Comparison of ENCODE assay signal across 16 mouse cellular contexts in the genomic region with DNA sequence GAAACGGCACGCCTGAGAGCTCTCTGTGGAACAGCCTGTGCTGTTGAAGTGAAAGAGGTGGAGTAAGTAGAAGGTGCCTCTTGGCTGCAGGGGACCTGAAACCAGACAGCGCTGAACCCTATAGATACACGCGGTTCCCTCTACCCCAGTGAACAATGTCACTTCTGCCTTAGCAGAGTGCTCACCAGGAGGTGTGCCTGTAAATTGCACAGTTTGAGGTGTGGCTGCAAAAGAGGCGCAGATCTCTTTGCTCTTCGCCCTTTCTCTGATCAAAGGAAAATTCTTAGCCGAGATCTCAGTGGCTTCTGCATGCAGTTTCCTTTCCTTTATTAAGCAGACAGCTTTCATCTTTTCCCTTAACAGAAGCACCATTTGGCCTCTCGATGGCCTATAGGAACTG. TPM values are rescaled to one million over a fixed set of nuclear protein-coding genes. Genes with fewer than 3 reads are reported as not detected.
DNase-seq lines count a peak whose midpoint lies in the region; ATAC-seq and TF ChIP-seq lines count a peak whose summit lies in the region.
"Had no signal": no experiment of that assay in that cellular context is flagged by ENCODE, and none has a peak within 500 bp of the region (broad histone marks: within the 10 kb centered on the region; RNA-seq: fewer than 3 reads in every experiment).

No protein-coding gene starts in this region.

- WGBS in intestine, embryonic 14.5 days, result 46% methylated on average over 9 of the region's 9 CpGs
- 55% methylated on average over 9 of the region's 9 CpGs for WGBS in stomach, embryonic 15.5 days

- H3K36me3 ChIP-seq in intestine, embryonic 14.5 days (ENCODE audit: control insufficient read depth, insufficient read depth, low read length), result no peaks in the 10 kb centered on the region
- H3K36me3 ChIP-seq in stomach, embryonic 15.5 days, result no peaks in the 10 kb centered on the region
- H3K36me3 ChIP-seq: heart, embryonic 12.5 days; neural tube, embryonic 12.5 days had no signal

- TF ChIP-seq CTCF in brain, embryonic 14.5 days (IDR thresholded peaks at IDR 0.05; ENCODE audit: borderline replicate concordance, extremely low read depth, insufficient read depth, insufficient read length), result no peak

- no peak overlapping the region for H3K4me3 ChIP-seq in intestine, embryonic 14.5 days (ENCODE audit: low read depth, low read length)
- H3K4me3 ChIP-seq in stomach, embryonic 15.5 days (replicated peaks), result no peak overlapping the region
- H3K4me3 ChIP-seq: heart, embryonic 12.5 days; neural tube, embryonic 12.5 days had no signal

- H3K4me2 ChIP-seq in intestine, embryonic 14.5 days (ENCODE audit: low read length), result no peak overlapping the region
- no peak overlapping the region for H3K4me2 ChIP-seq in stomach, embryonic 15.5 days
- H3K4me2 ChIP-seq: heart, embryonic 12.5 days; liver, embryonic 11.5 days; lung, embryonic 14.5 days; neural tube, embryonic 12.5 days had no signal

- H3K9ac ChIP-seq in intestine, embryonic 14.5 days (ENCODE audit: low read length), result no peak overlapping the region
- H3K9ac ChIP-seq in stomach, embryonic 15.5 days, result no peak overlapping the region
- H3K9ac ChIP-seq: heart, embryonic 12.5 days; lung, embryonic 14.5 days; neural tube, embryonic 12.5 days had no signal

- peak; percentile 38 for DNase-seq in layer of hippocampus, adult 9-11 months
- no peak for DNase-seq in layer of hippocampus, adult 9-10 months (ENCODE audit: low spot score)
- DNase-seq in brain, embryonic 14.5 days (ENCODE audit: low read depth), result peak; percentile 56
- no peak for DNase-seq in intestine, embryonic 14.5 days (ENCODE audit: low spot score)
- DNase-seq in embryo, embryonic 9.5 days (ENCODE audit: extremely low spot score), result no peak
- DNase-seq in urinary bladder, postnatal 10 days (ENCODE audit: low spot score), result no peak
- DNase-seq: cerebellum, adult 11 months; cerebellum, postnatal 14 days; embryo, embryonic 11 days; lung, embryonic 14.5 days; thymus, adult 2 months had no signal

- ATAC-seq in intestine, embryonic 14.5 days (replicated peaks; ENCODE audit: low FRiP score, low TSS enrichment, low read depth), result no peak
- ATAC-seq in stomach, embryonic 15.5 days (ENCODE audit: insufficient read depth, low FRiP score, low read depth), result no peak
- ATAC-seq: inflammation-experienced regulatory T-cells, adult 6 months had no signal

- no peak for TF ChIP-seq POLR2A in brain, embryonic 14.5 days (IDR thresholded peaks at IDR 0.05; ENCODE audit: borderline replicate concordance, extremely low read depth, insufficient read depth, insufficient read length, poor library complexity, severe bottlenecking)

- peaks cover 36% of the 10 kb centered on the region for H3K4me1 ChIP-seq in intestine, embryonic 14.5 days (replicated peaks; ENCODE audit: control insufficient read depth, insufficient read depth, low read length)
- H3K4me1 ChIP-seq in stomach, embryonic 15.5 days, result peaks cover 42% of the 10 kb centered on the region

- H3K9me3 ChIP-seq in intestine, embryonic 14.5 days (ENCODE audit: control insufficient read depth, low read length), result no peaks in the 10 kb centered on the region
- H3K9me3 ChIP-seq in stomach, embryonic 15.5 days, result no peaks in the 10 kb centered on the region
- H3K9me3 ChIP-seq: heart, embryonic 12.5 days had no signal

- H3K27me3 ChIP-seq in intestine, embryonic 14.5 days (replicated peaks; ENCODE audit: control insufficient read depth, insufficient read depth, low read length), result no peaks in the 10 kb centered on the region
- no peaks in the 10 kb centered on the region for H3K27me3 ChIP-seq in stomach, embryonic 15.5 days (replicated peaks)
- H3K27me3 ChIP-seq: neural tube, embryonic 12.5 days had no signal

- peak overlapping the region; percentile 87; the same call in 1 of the 2 replicates for H3K27ac ChIP-seq in intestine, embryonic 14.5 days (ENCODE audit: low read depth)
- H3K27ac ChIP-seq in stomach, embryonic 15.5 days, result peak overlapping the region; percentile 87
- H3K27ac ChIP-seq: neural tube, embryonic 12.5 days had no signal

RNA-seq across cellular contexts. Expression of gene Lgi2, which starts 49.2 kb away (rescaled TPM):
- polyA plus RNA-seq in brain, embryonic 14.5 days (2012; rRNA removed), result 3.1 and 8.3 TPM in 2 replicates
- polyA plus RNA-seq in intestine, embryonic 14.5 days (2014; fragmentation: Nextera tagmentation; extraction: Ambion mirVana), result 8.9 and 10.5 TPM in 2 replicates
- polyA plus RNA-seq in stomach, embryonic 15.5 days (2015; fragmentation: Nextera tagmentation; extraction: Ambion mirVana), result 14.1 and 16.1 TPM in 2 replicates
- polyA plus RNA-seq: inflammation-experienced regulatory T-cells, adult 6 months had no signal

RNA-seq across cellular contexts. Expression of gene Sepsecs, which starts 54.1 kb away (rescaled TPM):
- polyA plus RNA-seq in brain, embryonic 14.5 days (2012; rRNA removed), result 10.5 and 11.1 TPM in 2 replicates
- polyA plus RNA-seq in intestine, embryonic 14.5 days (2014; fragmentation: Nextera tagmentation; extraction: Ambion mirVana), result 10.9 and 11.3 TPM in 2 replicates
- polyA plus RNA-seq in stomach, embryonic 15.5 days (2015; fragmentation: Nextera tagmentation; extraction: Ambion mirVana), result 9.4 and 10.7 TPM in 2 replicates

Comparison
In these comparisons a context has a peak if more than half of its experiments do, and no peak if none do; other contexts are left out.
1. DNase-seq: peak in layer of hippocampus, adult 9-11 months (single experiment) and brain, embryonic 14.5 days (single experiment); none in layer of hippocampus, adult 9-10 months (single experiment), intestine, embryonic 14.5 days (single experiment), embryo, embryonic 9.5 days (single experiment) and urinary bladder, postnatal 10 days (single experiment).